Mouse (Mus musculus): Measurements from ENCODE around the gene Map10. TPM values are rescaled to one million over a fixed set of nuclear protein-coding genes. Genes with fewer than 3 reads are reported as not detected.

Map10 gene
- 1.0 and 1.9 TPM in 2 replicates for polyA plus RNA-seq (2012; rRNA removed; ENCODE audit: low replicate concordance)

DNA sequence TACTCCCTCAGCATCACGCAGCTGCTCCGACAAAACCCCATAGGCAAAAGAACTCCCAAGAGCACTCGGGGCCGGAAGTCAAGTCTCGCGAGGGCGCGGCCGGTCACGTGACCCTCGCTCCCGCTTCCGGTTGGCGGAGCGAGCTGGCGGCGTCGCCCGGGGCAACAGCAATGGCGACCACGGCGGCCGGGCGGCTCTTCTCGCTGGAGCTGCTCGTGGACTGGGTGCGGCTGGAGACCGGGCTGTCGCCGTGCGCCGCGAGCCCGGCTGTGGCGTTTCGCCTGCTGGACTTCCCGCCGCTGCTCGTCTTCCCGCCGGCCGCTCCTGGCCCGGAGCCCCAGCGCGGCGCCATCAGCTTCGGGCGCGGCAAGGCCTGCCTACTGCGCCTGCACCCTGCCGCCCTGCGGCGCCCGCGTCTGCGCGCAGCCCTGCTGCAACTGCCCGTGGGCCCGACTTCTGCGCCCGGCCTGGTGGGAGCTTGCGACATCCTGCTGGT is at the start of gene Map10:
Map10 (plus strand) TSS at position 119 of the 496 bp plus-strand sequence.

Other genes with a start within 250 kb of the Map10 start
- gene Sipa1l2, start 100.0 kb upstream of the Map10 start, polyA plus RNA-seq (2012; rRNA removed; ENCODE audit: low replicate concordance), result 9.2 and 11.5 TPM in 2 replicates
- gene Ntpcr, start 60.1 kb downstream of the Map10 start, polyA plus RNA-seq (2012; rRNA removed; ENCODE audit: low replicate concordance), result 20.2 and 23.7 TPM in 2 replicates
- 0.16 TPM in 1 of 2 replicates, not detected in the other for gene Pcnx2, start 228.5 kb downstream of the Map10 start, polyA plus RNA-seq (2012; rRNA removed; ENCODE audit: low replicate concordance)
- gene Map3k21, start 240.6 kb downstream of the Map10 start, polyA plus RNA-seq (2012; rRNA removed; ENCODE audit: low replicate concordance), result 1.1 and 1.5 TPM in 2 replicates

All from mammary gland, adult 2 months (tissue).